Mouse (Mus musculus): Measurements from ENCODE around the gene Cdiptos. TPM values are rescaled to one million over a fixed set of nuclear protein-coding genes. Genes with fewer than 3 reads are reported as not detected.

Cdiptos gene
- polyA plus RNA-seq (2015; fragmentation: Nextera tagmentation; extraction: Ambion mirVana) = 1.5 and 2.1 TPM in 2 replicates

GRCm38 (mm10) chr7:126975950-126976866 lies at the start of gene Cdiptos:
TSS of gene Cdiptos (minus strand) at chr7:126976098.
- Histone ChIP-seq H3K9me3 (replicated peaks; ENCODE audit: control insufficient read depth, low read length) (no peaks in the 10 kb centered on the region), H3K4me3 (replicated peaks; ENCODE audit: low read length) (peak within 1 kb of the TSS; percentile 98), H3K4me1 (ENCODE audit: control insufficient read depth, insufficient read depth, low read length) (no peaks in the 10 kb centered on the region), H3K27ac (ENCODE audit: low read length) (peak within 1 kb of the TSS; percentile 97), H3K27me3 (ENCODE audit: control insufficient read depth, insufficient read depth, low read length) (no peaks in the 10 kb centered on the region), H3K36me3 (ENCODE audit: control insufficient read depth, insufficient read depth, low read length) (peaks cover 8% of the 10 kb centered on the region; the same call in 1 of the 2 replicates), H3K9ac (ENCODE audit: low read length) (peak within 1 kb of the TSS; percentile 98), H3K4me2 (ENCODE audit: low read depth, low read length) (peak within 1 kb of the TSS; percentile 74)
- under 1% methylated on average over 55 of the region's 55 CpGs for WGBS
- ATAC-seq (ENCODE audit: insufficient read depth, low FRiP score) = peak; percentile 95

GRCm38 (mm10) chr7:127024755-127025555 lies 49.1 kb upstream of the Cdiptos start:
- peak; percentile 20 for ATAC-seq (ENCODE audit: insufficient read depth, low FRiP score)
- H3K9me3 ChIP-seq (replicated peaks; ENCODE audit: control insufficient read depth, low read length) = no peaks in the 10 kb centered on the region
- peak overlapping the region; percentile 99 for H3K9ac ChIP-seq (ENCODE audit: low read length)
- WGBS = 1% methylated on average over 30 of the region's 30 CpGs
- H3K4me1 ChIP-seq (ENCODE audit: control insufficient read depth, insufficient read depth, low read length) = peaks cover 45% of the 10 kb centered on the region
- peak overlapping the region; percentile 95 for H3K27ac ChIP-seq (ENCODE audit: low read length)
- peak overlapping the region; percentile 93 for H3K4me3 ChIP-seq (replicated peaks; ENCODE audit: low read length)
- H3K36me3 ChIP-seq (ENCODE audit: control insufficient read depth, insufficient read depth, low read length) = peaks cover 7% of the 10 kb centered on the region; the same call in 1 of the 2 replicates
- no peaks in the 10 kb centered on the region for H3K27me3 ChIP-seq (ENCODE audit: control insufficient read depth, insufficient read depth, low read length)
- peak overlapping the region; percentile 90 for H3K4me2 ChIP-seq (ENCODE audit: low read depth, low read length)

- Histone ChIP-seq H3K9ac (ENCODE audit: low read length) (peak overlapping the region; percentile 99), H3K4me3 (replicated peaks; ENCODE audit: low read length) (peak overlapping the region; percentile 93), H3K36me3 (ENCODE audit: control insufficient read depth, insufficient read depth, low read length) (peaks cover 7% of the 10 kb centered on the region; the same call in 1 of the 2 replicates), H3K4me1 (ENCODE audit: control insufficient read depth, insufficient read depth, low read length) (peaks cover 53% of the 10 kb centered on the region), H3K9me3 (replicated peaks; ENCODE audit: control insufficient read depth, low read length) (no peaks in the 10 kb centered on the region), H3K27me3 (ENCODE audit: control insufficient read depth, insufficient read depth, low read length) (no peaks in the 10 kb centered on the region), H3K27ac (ENCODE audit: low read length) (no peak overlapping the region), H3K4me2 (ENCODE audit: low read depth, low read length) (peak overlapping the region; percentile 90)
- 15% methylated on average over 19 of the region's 19 CpGs for WGBS
- no peak for ATAC-seq (ENCODE audit: insufficient read depth, low FRiP score)
Measured at GRCm38 (mm10) chr7:127023896-127024690, 48.2 kb upstream of the Cdiptos start.

DNA sequence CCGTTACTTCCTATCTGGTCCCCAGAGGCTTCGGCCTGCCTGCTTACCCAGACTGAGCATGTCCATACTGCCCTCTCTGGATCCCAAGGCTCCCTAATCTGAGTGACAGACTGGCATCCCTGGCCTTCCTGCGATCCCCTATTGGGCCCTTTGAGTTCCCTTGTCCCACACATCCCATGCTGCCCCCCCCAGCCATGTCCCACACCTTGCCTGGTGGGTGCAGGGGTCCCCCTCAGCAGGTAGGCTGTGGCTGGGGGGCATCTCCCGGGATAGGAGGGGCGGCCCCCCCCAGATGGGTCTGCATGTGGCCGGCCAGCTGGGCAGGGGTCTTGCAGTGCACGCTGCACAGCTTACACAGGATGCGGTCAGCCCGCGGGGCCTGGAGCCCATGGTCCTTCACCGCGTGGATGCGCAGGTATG lies 47.4 kb upstream of the Cdiptos start:
- H3K9me3 ChIP-seq (replicated peaks; ENCODE audit: control insufficient read depth, low read length) = no peaks in the 10 kb centered on the region
- H3K4me3 ChIP-seq (replicated peaks; ENCODE audit: low read length) = peak overlapping the region; percentile 8; the same call in 1 of the 2 replicates
- peaks cover 7% of the 10 kb centered on the region; the same call in 1 of the 2 replicates for H3K36me3 ChIP-seq (ENCODE audit: control insufficient read depth, insufficient read depth, low read length)
- H3K4me2 ChIP-seq (ENCODE audit: low read depth, low read length) = peak overlapping the region; percentile 90
- H3K27ac ChIP-seq (ENCODE audit: low read length) = 0 out of 2 replicates have a peak overlapping the region, but pooled peaks have one; percentile 19
- H3K4me1 ChIP-seq (ENCODE audit: control insufficient read depth, insufficient read depth, low read length) = peaks cover 61% of the 10 kb centered on the region
- 72% methylated on average over 13 of the region's 13 CpGs for WGBS
- no peaks in the 10 kb centered on the region for H3K27me3 ChIP-seq (ENCODE audit: control insufficient read depth, insufficient read depth, low read length)
- peak overlapping the region; percentile 99 for H3K9ac ChIP-seq (ENCODE audit: low read length)
- ATAC-seq (ENCODE audit: insufficient read depth, low FRiP score) = no peak

- Histone ChIP-seq H3K36me3 (ENCODE audit: control insufficient read depth, insufficient read depth, low read length) (peaks cover 7% of the 10 kb centered on the region; the same call in 1 of the 2 replicates), H3K4me2 (ENCODE audit: low read depth, low read length) (peak overlapping the region; percentile 90), H3K27me3 (ENCODE audit: control insufficient read depth, insufficient read depth, low read length) (no peaks in the 10 kb centered on the region), H3K4me1 (ENCODE audit: control insufficient read depth, insufficient read depth, low read length) (peaks cover 62% of the 10 kb centered on the region), H3K4me3 (replicated peaks; ENCODE audit: low read length) (no peak overlapping the region), H3K27ac (ENCODE audit: low read length) (peak overlapping the region; percentile 19; the same call in 1 of the 2 replicates), H3K9me3 (replicated peaks; ENCODE audit: control insufficient read depth, low read length) (no peaks in the 10 kb centered on the region), H3K9ac (ENCODE audit: low read length) (0 out of 2 replicates have a peak overlapping the region, but pooled peaks have one; percentile 1)
- WGBS = 81% methylated on average over 7 of the region's 7 CpGs
- ATAC-seq (ENCODE audit: insufficient read depth, low FRiP score) = no peak
Measured at GRCm38 (mm10) chr7:127022528-127023271, 46.8 kb upstream of the Cdiptos start.

DNA sequence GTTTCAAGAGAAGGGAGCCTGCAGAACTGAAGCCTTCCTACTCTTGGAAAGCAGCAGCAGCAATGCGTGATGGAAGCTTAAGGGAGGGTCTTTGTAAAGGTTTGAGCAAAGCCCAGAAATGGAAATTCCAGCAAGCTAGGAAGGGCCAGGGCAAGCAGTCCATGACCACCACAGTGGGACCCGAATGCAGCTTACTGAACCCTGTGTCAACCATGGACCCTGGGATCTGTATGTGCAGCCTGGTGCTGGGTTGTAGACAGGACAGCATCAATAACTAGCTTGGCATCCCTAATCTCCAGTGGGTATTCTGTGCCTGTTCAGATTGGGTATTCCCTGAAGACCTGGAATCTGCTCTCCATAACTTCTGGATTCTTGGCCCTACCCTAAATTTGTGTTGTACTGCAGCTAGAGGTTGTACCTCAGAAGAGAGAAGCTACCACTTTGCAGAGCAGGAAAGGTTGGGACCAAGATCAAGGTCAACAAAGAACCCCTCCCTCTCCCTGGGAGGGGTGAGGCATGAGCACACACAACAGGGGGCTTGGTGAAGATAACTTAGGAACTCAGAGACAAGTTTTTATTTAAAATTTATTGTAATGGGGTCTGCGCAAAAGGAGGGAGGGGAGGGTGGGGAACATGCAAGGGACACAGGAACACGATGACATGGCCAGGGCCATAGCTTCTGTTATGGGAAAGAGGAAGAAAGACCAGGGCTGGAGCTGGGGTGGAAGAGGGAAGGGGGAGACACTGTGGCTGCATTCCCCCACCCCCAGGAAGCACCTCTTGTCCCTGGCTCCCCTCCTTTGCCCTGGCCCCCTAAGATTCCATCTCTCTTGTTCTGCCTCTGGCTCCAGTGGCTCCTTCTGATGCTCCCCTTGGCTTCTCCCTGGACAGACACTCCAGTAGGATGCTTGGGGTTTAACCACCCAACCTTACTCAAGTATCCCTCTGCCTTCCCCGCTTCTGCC lies 45.9 kb upstream of the Cdiptos start:
- peak overlapping the region; percentile 79 for H3K9ac ChIP-seq (ENCODE audit: low read length)
- H3K27me3 ChIP-seq (ENCODE audit: control insufficient read depth, insufficient read depth, low read length) = no peaks in the 10 kb centered on the region
- no peaks in the 10 kb centered on the region for H3K9me3 ChIP-seq (replicated peaks; ENCODE audit: control insufficient read depth, low read length)
- peaks cover 65% of the 10 kb centered on the region for H3K4me1 ChIP-seq (ENCODE audit: control insufficient read depth, insufficient read depth, low read length)
- H3K36me3 ChIP-seq (ENCODE audit: control insufficient read depth, insufficient read depth, low read length) = peaks cover 7% of the 10 kb centered on the region; the same call in 1 of the 2 replicates
- peak overlapping the region; percentile 86 for H3K27ac ChIP-seq (ENCODE audit: low read length)
- H3K4me2 ChIP-seq (ENCODE audit: low read depth, low read length) = peak overlapping the region; percentile 84
- no peak for ATAC-seq (ENCODE audit: insufficient read depth, low FRiP score)
- WGBS = 34% methylated on average over 5 of the region's 5 CpGs
- peak overlapping the region; percentile 61 for H3K4me3 ChIP-seq (replicated peaks; ENCODE audit: low read length)

DNA sequence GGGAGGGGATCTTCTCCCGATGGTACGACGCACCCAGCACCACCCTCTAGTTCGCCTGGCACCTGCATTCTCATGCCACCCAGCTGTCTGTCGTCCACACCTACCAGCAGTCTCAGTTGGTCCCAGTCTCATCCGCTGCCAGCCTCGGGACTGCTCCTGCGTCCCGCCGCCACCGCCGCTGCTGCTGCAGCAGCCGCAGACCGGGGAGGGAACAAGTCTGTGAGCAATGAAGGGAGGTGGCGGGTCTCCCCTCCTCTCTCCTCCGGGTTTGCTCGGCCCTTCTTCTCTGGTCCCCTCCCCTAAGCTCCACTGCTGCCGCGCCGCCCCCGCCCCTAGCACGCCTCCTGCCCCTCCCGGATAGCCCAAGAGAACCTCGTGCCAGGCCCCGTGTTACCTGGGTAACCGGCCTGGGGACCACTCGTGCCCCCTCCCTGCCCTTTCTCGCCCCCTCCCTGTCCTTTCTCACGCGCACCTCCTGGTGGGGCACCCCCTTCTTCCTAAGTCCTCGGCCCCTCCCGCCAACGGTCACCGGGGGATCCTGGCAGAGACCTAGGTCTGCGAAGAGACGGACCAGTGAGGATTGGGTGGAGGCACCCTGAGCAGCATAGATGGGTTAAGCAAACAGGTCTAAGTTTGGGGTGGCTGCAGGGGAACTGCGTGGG lies 45.1 kb upstream of the Cdiptos start, which contains the start of the genes Gm42742 and Prrt2:
TSS of gene Gm42742 (minus strand) at position 197 of the 662 bp plus-strand sequence.
TSS of gene Prrt2 (minus strand) at position 311 of the 662 bp plus-strand sequence.
- Histone ChIP-seq H3K27me3 (ENCODE audit: control insufficient read depth, insufficient read depth, low read length) (no peaks in the 10 kb centered on the region), H3K9ac (ENCODE audit: low read length) (peak within 1 kb of the TSS; percentile 79), H3K27ac (ENCODE audit: low read length) (peak within 1 kb of the TSS; percentile 86), H3K4me1 (ENCODE audit: control insufficient read depth, insufficient read depth, low read length) (peaks cover 66% of the 10 kb centered on the region), H3K9me3 (replicated peaks; ENCODE audit: control insufficient read depth, low read length) (no peaks in the 10 kb centered on the region), H3K4me3 (replicated peaks; ENCODE audit: low read length) (peak within 1 kb of the TSS; percentile 61), H3K36me3 (ENCODE audit: control insufficient read depth, insufficient read depth, low read length) (peaks cover 7% of the 10 kb centered on the region; the same call in 1 of the 2 replicates), H3K4me2 (ENCODE audit: low read depth, low read length) (peak within 1 kb of the TSS; percentile 84)
- 2% methylated on average over 37 of the region's 37 CpGs for whole genome bisulfite sequencing
- peak; percentile 14; the same call in 1 of the 2 replicates for ATAC-seq (ENCODE audit: insufficient read depth, low FRiP score)

Data from stomach, embryonic 16.5 days (tissue).